Mouse (Mus musculus) induced T-regulatory cell, adult 2 months (primary cell): Measurements from ENCODE around the gene Nipal1.

ENCODE experiments used
- DNase-seq: peaks from one replicate; pipeline ENCODE4 v3.0.0-alpha.2; 2012; ENCODE audit warnings: low read depth

The Nipal1 gene

DNA sequence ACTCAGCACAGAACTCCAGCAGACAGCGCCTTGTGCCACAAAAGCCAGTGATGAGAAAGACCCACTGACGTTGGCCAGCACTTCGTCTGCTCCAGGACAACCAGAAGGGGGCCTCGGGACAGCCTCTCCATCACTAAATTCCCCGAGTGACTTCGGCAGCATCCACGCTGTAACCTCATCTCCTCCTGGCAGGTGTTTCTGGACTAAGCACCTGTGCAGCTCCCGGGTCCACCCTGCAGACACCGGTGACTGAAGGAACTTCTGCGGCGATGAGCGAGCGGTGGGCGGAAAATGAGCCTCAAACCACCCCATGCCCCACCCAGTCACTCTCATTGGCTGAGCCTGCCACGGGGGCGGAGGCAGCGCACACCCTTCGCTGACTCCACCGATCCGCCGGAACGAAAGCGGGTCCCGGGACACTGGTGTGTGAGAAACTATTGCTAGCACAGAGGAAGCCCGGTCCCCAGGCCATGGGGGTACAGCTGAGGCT is at the start of gene Nipal1:
Gene Nipal1 (plus strand): TSS at position 378 of the 490 bp plus-strand sequence.
- peak; percentile 95 for DNase-seq

DNA sequence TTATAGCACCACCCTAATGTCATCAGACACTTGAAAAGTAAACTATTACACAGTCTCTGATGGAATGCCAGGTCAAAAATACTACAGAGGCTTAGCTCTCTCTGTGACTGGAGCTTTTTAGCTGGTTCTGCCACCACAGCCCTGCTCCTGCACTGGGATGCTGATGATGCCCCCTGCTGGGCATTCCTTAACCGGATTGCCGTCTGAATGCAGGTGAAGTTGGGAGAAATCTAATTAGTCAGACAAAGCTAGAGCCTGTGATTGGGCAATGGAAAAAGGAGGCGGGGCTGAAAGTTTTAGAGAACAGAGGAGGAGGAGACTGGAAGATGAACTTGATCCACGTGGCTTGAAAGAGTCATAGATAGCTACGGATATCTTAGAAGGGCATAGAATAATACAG is 46.6 kb upstream of the Nipal1 start:
- DNase-seq: peak; percentile 69

GRCm38 (mm10) chr5:72603138-72603537 is 44.5 kb upstream of the Nipal1 start:
- no peak for DNase-seq

- DNase-seq: no peak
Observed at GRCm38 (mm10) chr5:72617413-72617812, 30.2 kb upstream of the Nipal1 start.

- peak; percentile 55 for DNase-seq
Observed at GRCm38 (mm10) chr5:72621022-72621421, 26.6 kb upstream of the Nipal1 start.

GRCm38 (mm10) chr5:72630026-72630425 is 17.6 kb upstream of the Nipal1 start:
- no peak for DNase-seq

DNA sequence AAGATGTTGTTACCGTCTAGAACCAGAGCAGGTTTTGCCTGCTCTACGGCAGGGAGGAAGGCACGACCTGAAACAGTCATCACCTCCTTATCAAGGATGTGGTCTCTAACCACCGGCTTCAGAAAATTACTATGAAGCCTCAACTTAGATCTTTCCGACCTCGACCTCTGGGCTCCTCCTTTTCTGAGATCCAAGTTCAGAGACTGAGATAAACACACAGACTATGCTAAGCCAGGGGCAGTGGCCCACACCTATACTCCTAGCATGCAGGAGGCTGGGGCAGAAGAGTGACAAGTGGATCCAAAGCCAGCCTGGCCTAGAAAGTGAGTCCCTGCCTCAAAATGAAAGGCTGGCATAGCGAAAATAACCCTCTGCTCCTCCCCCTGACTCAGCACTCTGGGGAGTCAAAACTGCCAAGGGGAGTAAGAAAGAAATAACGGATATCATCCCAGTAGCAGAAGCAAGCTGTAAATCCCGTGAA is 12.8 kb upstream of the Nipal1 start:
- DNase-seq: peak; percentile 94

DNA sequence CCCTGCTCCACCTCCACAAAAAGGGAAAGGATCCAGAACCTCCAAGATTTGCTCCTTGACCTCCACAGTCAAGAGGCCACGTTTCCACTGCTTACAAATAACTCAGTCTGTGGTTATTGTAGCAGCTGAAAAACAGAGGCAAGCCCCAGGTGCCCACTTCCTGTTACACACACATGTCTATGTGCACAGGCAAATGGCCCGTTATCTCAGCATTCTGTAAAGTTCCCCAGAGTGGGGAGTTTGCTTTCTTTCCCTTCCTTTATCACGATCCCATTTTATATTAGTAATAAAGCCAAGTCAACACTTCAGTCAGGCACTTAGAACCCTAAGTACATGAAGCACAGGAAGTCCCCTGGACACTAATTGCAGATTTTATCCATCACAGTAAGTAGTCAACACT is 11.5 kb upstream of the Nipal1 start:
- DNase-seq: peak; percentile 87

DNA sequence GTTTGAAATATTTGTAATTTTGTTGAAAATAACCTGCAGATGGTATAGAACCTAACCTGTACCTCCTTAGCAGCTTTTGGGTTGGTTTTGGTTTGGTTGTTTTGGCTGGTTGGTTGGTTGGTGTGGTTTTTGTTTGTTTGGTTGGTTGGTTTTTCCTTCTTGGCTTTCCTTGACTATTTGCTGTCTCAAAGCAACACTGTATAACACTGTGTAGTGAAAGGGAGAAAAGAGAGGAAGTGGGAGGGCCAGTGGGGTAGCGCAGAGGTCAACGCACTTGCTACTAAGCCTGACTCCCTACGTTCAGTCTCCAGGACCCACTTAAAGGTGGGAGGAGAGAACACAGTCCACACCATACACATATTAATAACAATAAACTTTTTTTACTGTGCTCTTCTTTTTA is 11.0 kb upstream of the Nipal1 start:
- no peak for DNase-seq

DNA sequence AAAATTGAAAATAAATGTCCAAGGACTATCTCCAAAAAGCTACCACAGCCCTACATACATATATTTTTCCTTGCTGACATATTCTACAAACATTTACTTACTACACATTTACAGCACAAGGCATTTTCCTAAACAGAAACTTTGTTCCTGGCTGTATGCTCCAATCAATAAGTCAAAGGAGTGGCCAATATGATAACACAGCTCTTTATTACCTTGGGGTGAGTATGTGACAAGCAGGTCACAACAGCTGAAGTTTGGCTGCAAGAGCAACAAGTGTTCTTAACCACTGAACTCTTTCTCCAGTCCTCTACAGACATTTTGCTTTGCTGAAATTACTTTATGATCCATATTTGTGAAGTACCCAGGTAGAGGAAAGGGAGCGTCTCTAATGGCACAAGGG is 7.5 kb upstream of the Nipal1 start:
- DNase-seq: no peak

- DNase-seq: no peak
Observed at GRCm38 (mm10) chr5:72643655-72644054, 3.9 kb upstream of the Nipal1 start.

DNA sequence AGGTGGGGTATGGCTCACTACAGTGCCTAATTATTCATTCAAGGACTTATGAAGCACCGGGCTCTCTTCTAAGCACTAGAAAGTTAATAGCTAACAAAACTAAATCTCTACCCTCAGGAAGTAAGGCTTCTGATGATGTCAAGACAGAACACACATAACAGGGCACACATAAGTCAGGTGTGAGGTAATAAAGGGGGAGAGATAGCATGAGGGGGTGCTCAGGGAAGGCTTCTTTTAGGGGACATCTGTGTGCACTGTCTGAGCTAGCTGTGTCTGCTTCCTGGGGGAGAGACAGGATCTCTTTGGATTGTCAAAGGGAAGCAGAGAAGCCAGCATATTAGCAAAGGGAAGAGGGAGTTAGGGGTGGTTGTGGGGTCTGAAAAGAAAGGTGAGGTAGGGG is 3.4 kb upstream of the Nipal1 start, which contains the start of gene Cnga1:
Gene Cnga1 (minus strand): TSS at position 101 of the 400 bp plus-strand sequence.
- no peak for DNase-seq

GRCm38 (mm10) chr5:72646131-72646530 is 1.5 kb upstream of the Nipal1 start:
- DNase-seq: peak; percentile 83

GRCm38 (mm10) chr5:72646996-72647395 is 599 bp upstream of the Nipal1 start:
- no peak for DNase-seq

DNA sequence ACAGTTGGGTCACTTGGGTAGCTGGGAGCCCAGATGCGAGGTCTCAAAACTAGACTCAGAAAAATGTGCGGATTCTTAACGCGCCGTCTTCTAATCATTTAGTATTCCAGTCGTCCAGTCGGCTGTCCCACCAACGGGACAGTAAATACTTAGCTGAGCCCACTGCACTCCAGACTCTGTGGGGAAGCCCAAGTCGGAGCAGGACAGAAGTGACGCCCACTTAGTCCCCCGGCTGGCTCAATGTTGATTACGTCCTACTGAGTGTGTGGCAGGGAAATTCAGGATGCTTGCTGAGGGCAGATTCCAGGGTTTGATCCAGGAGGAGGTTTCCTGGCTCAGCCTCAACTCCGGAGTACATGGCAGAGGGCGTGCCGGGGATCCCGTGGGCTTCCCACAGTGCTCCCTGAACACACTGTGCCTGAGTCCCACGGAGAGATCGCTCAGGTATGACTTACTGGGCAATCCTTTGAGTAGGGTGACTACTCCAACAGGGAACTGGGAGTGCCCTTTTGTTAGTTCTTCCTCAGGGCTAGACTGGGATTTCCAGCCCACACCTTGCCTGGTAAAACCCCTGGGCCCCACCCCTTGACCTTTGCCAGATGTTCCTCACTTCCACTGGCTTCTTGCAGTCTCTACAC is 482 bp downstream of the Nipal1 start:
- DNase-seq: no peak

GRCm38 (mm10) chr5:72648987-72649735 is 1.6 kb downstream of the Nipal1 start:
- no peak for DNase-seq

DNA sequence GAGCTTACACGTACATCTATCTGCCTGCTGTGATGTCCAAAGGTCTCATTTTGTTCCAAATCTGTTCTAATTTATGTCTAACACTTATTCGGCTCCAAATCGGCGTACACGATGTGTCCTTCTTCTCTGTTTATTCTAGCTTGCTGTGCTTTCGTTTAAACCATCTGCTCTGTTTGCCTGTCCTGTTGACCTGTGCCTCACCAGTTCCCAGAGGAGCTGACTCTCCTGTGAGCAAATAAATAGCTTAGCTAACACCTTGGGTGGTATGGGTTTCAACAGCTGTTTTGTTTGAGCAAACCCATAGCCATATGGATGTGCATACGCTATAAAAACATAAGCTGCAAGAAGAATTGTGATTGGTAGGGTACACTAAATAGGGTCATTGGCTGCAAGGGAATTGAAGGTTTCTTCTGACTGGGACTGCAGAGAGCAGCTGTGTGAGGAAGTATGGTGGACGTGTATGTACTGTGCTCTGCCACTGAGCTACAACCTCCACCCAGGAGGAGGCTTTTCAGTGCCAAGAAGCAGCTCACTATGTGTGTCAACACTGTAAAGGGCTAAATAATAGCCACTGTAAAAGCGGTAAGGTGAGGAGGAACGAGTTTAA is 5.6 kb downstream of the Nipal1 start:
- DNase-seq: no peak

DNA sequence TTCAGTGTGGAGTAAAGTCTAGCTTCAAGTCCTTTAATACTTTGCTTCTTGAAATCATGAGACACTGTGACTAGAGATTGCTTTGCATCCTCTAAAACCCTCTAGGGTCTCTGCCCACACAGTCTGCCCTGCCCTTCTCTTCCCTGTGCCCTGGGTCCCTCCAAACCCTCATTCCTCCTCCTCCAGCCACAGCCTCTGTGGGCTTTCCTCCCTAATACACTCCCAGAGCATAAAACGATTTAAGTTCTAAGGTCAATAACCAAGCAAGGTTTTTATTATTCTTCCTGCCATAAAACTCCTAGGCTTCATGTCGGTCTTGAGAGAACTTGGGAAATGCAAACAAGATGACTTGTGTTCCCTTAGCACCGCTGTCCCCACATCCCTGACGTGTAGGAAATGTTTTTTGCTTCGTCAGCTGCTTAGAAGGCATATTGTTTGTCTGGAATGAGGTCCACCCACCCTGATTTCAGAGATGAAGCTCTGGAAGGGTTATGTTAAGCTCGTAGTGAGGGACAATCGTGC is 8.7 kb downstream of the Nipal1 start:
- DNase-seq: peak; percentile 18

DNA sequence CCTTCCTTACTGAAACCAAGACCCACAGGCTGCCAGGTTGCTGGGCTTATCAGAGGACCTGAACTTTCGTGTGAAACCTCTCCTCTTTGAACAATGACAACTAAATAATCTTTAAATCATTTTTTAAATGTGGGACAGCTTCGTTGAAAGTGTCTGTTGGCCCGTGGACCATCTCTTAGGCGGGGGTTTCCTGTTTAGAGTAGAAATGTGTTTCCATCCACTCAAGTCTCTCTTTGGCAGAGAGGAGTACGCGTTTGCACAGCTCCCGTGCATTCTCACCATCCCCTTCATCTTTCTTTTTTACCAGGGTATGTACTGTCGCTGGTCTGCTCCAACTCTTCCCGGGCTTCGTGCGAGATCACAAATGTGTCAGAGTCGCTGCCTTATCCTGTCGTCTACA is 10.8 kb downstream of the Nipal1 start:
- peak; percentile 37 for DNase-seq

DNA sequence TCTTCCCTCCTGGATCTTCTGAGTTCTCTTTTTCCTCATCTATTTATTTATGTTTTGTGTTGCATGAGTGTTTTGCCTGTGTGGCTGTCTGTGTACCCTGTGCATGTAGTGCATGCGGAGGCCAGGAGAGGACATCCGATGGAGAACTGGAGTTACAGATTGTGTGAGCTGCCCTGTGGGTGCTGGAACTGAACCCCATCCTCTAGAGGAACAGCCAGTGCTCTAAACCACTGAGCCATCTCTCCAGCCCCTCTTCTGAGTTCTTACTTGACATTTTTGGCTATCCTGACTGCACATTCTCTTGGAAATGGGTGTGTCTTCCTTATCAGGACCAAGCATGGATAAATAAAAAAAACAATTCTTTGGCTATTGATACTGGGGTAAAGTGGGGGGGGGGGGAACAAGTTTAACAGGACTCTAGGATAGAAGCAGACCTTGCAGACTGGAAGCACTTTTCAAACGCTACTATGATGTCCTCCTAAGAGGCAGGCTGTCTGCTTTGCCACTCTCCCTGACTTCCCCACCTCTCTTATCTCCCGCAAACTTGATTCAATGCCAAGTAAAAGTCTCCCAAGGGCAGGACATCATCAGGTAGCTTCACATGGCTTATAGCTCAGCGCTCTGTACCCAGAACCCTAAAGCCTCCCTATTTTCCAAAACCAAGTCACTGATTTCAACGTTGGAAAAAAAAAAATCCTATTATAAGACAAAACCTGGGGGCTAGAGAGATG is 13.6 kb downstream of the Nipal1 start:
- DNase-seq: no peak

- no peak for DNase-seq
Observed at GRCm38 (mm10) chr5:72664126-72664525, 16.5 kb downstream of the Nipal1 start.

DNA sequence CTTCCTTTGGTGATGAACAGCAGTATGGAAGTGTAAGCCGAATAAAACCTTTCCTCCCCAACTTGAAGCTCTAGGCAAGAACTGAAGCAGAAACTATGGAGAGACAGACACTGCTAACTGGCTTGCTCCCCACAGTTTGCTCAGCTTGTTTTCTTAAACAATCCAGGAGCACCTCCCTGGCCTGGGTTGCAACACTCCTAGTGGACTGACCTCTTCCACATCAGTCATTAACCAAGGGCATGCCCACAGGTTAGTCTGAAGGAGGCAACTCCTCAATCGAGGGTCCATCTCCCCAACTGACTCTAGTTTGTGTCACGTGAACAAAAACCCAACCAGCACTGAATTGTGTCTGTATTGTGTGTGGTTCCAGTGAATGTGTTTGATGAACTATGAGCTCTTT is 17.3 kb downstream of the Nipal1 start:
- no peak for DNase-seq
